Mouse (Mus musculus) skeletal muscle tissue, adult 2 months (tissue): ENCODE results near the gene Cox8a.

Experiments
- DNase-seq: peaks from one replicate; pipeline ENCODE4 v3.0.0-alpha.2; 2012; ENCODE audit warnings: low read depth, low spot score

Cox8a gene

DNA sequence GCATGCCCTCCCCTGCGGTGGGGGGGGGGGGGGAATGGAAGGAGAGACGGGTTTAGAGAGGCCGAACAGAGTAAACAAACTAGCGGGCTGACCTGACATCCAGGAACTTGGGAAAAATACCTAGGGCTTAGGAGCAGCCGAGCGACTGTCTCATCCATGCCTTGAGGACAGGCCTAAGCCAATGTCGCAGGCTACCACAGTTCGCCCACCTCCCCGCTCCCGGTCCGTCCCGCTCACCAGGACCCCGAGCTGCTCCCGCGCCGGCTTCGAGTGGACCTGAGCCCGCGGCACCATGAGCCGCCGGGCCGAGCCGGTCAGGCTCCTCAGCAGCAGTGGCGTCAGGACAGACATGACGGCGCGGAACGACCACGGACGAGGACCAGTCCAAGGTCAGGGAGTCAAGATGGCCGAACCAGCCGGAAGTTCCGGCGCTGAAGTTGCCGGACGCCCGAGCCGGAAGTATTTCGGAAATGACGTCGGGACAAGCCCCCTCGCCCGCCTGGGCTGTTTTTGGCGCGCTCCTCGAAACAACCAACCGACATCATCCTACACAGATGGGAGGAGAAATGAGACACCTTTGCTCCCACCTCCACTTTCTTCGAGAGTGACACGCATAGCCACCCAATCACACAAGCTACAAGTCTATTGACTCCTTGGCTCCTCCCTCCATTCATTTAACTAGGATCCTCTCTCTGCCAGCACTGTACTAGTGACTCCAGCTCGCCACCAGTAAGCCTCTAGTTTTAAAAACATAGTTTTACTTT is at the start of gene Cox8a:
Gene Cox8a, minus strand, starts transcription at position 455 of the 764 bp plus-strand sequence.
- peak; percentile 96 for DNase-seq

DNA sequence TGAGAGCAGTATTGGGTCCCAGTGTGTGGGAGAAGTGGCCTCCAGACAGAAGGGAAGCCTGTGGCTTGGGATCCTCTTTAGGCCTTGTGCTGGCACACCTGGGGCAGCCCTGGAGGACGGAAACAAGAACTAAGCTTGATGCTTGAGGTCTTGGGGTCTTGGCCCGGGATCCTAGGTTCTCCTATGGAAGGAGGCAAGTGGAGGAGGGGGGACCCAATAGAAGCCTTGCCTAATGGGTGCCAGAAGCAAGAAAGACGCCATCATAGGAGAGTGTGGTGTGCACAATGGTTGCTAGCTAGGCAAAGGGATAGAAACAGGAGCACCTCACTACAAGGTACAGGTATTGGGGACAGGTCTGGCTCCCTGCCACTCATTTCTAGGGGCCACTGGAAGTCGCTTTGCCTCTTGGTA is 49.0 kb upstream of the Cox8a start:
- DNase-seq: no peak

DNA sequence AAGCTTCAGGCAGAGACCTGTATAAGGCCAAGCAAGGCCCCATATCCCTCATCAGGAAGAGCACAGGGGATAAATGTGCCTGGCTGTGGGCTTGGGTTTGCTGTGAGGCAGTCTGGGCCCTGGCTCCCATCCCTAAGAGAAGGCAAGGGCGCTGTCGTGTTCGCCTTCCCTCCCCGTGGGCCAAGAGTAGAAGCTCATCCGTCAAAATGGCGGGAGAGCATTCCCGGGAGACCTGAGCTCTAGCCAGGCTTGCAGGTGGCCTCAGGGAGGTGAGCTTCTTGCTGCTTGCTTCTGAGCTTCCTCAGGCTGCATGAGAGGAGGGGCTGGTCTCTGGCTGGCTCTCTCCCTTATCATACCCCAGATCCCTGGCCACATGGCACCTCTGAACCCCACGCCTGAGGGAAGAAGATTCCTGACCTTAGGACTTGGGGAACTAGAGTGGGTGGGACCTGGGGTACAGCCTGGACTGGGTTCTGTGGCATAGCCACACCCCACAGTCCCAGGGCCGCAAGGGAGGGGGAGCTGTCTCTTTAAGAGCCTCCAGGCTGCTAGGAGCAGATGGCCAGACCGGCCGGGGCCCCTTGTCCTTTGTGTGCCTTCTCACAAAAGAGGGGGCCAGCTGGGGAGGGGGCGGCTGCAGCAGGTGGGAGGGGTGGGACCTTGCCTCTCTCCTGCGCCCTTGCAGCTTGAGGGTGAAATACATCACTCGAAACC is 48.2 kb upstream of the Cox8a start:
- no peak for DNase-seq

- DNase-seq: no peak
Measured at GRCm38 (mm10) chr19:7264766-7265331, 47.4 kb upstream of the Cox8a start.

DNA sequence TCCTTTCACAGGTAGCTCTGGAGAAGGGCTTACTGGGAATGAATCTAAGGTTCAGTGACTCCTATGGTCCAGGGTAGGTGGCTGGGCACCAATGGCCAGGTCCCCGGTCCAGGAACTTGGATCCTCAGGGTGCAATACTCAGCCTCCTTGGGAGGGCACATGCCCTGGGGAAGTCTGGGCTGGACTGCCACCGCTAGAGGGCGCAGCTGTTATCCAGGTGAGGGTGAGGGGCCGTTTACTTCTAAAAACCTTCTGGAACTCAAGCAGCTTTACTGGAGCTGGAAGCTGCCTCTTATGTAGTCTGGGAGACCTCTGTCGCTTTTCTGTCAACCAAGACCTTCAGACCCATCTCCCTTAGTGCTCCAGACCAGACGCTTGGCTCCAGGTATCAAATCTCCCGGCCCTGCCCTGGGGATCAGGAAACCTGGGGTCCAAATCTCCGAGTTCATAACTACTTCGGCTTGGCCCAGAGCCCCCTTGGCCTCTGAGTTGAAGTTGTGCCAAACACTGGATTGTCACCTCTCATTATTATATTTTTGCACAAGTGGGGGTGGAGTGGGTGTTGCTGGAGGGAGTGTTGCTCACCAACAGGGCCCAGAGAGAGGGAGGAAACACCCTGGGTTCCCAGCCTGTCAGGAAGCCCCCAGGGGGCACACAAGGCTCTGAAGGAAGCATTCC is 46.8 kb upstream of the Cox8a start:
- peak; percentile 63 for DNase-seq

GRCm38 (mm10) chr19:7262592-7262991 is 45.2 kb upstream of the Cox8a start:
- DNase-seq: no peak

DNA sequence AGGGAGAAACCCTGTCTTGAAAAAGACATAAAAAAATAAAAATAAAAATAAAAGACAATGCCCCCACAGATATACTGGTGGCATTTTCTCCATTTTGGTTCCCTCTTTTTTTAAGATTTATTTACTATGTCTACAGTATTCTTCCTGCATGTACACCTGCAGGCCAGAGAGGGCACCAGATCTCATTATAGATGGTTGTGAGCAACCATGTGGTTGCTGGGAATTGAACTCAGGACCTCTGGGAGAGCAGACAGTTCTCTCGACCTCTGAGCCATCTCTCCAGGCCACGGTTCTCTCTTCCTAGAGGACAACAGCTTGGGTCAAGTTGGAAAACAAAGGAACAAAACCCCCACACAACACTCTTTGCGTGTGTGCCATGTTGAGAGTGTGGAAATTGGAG is 44.5 kb upstream of the Cox8a start:
- no peak for DNase-seq

DNA sequence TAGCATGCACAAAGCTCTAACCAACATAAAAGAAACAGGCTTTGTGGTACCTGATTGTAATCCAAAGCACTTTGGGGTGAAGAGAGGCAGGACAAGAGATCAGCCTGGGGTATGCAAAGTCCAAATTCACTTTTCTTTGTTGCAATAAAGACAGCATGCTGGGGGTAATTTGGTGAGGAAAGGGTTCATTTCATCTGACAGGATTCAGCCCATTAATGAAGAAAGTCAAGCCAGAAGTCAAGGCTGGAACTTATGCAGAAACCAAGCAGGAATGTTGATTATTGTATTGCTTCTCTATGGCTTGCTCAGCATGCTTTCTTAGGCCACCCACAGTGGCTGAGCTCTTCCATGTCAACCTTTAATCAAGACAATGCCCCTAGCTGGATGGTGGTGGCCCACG is 44.1 kb upstream of the Cox8a start:
- DNase-seq: no peak

- no peak for DNase-seq
Measured at GRCm38 (mm10) chr19:7257881-7258280, 40.5 kb upstream of the Cox8a start.

DNA sequence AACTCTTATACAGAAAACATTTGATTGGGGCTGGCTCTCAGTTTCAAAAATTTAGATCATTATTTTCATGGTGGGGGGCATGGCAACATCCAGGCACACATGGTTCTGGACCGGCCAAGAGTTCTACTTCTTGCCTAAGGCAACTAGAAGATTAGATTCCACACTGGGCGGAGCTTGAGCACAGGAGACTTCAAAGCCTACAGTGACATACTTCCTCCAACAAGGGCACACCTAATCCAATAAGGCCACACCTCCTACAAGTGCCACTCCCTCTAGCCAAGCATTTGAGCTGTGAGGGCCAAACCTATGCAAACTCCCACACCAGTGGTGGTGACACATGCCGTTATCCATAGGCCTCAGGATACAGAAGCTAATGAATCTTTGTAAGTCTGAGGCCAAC is 28.6 kb upstream of the Cox8a start:
- no peak for DNase-seq

- DNase-seq: peak; percentile 94
Measured at GRCm38 (mm10) chr19:7240782-7241690, 23.6 kb upstream of the Cox8a start, which contains the start of gene Naa40. TSS of gene Naa40 (minus strand) at chr19:7241183.

- DNase-seq: no peak
Measured at GRCm38 (mm10) chr19:7240291-7240690, 22.9 kb upstream of the Cox8a start.

DNA sequence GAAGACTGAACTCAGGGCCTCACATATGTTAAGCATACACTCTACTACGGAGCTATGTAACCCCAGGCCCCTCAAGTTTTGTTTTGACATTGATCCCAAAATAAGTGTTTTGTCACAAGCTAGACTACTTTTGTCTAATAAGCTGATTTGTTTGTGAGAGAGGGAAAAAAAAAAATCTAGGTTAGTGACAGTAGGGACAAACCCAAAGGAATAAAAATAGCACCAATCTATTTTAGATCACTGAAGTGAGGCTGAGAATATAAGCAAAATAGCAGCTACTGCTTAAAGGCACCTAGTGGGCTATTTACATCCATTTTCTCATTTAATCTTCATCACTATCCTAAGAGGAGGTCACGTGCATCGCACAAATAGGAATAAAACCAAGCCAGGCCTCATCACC is 22.2 kb upstream of the Cox8a start:
- no peak for DNase-seq

GRCm38 (mm10) chr19:7236742-7237141 is 19.3 kb upstream of the Cox8a start:
- DNase-seq: no peak

DNA sequence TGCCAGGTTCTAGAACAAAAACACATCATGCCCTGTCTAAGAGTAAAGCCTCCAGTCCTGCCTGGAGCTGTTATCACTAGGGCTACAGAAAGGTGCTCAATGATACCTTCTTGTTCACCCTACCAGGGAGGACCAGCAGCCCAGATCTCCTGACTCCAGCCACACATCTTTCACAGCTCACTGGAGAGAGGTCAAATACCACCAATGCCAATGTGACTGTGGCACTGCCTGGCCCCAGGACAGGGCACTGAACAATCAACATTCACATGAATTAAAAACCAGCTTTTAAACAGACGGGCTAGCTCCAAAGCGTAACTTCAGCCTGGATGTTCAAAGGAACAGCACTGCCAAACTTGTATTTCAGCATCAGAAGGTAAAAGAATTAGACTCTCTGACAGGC is 18.6 kb upstream of the Cox8a start:
- DNase-seq: no peak

- DNase-seq: no peak
Measured at GRCm38 (mm10) chr19:7235461-7235860, 18.0 kb upstream of the Cox8a start.

DNA sequence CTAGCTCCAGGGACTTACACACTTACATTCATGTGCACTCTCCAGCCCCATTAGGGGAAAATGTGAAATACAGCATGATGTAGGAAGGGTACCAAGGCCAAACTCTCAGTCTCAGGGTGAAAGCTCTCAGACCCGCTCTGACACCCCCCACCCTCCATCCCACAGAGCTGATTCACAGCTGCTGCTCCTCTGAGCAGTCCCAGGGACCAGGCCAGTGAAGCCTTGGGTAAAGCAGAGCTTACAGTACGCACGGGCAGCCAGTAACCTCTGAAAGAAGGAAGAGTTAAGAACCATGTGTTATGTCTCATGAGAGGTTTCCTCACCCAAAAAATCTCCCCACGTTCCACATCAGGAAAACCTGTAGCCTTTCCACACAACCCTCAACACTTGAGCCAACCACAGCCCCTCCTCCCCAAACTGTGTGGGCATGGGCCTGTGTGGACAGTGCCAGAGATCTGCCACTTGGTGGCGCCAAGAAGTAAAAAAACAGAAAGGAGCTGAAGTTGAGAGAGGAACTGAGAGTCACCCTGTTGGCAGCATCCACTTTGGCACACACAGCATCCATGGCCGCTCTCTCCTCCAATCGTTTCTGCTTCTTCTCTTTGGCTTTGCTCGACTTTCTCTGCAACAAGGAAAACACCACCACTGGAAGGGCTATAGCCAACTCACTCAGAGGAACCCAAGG is 17.3 kb upstream of the Cox8a start:
- DNase-seq: peak; percentile 69

GRCm38 (mm10) chr19:7226511-7226914 is 9.1 kb upstream of the Cox8a start:
- no peak for DNase-seq

GRCm38 (mm10) chr19:7225096-7225690 is 7.8 kb upstream of the Cox8a start:
- DNase-seq: no peak

GRCm38 (mm10) chr19:7224253-7224652 is 6.8 kb upstream of the Cox8a start:
- DNase-seq: no peak
